Mouse (Mus musculus): ENCODE results near the gene Krt13. TPM values are rescaled to one million over a fixed set of nuclear protein-coding genes. Genes with fewer than 3 reads are reported as not detected.

The Krt13 gene
- polyA plus RNA-seq, 1 experiment from 2014 or later = not detected

- ATAC-seq (ENCODE audit: low FRiP score) (no peak), DNase-seq (ENCODE audit: low spot score, missing footprints) (no peak)
- H3K36me3 ChIP-seq (ENCODE audit: control insufficient read depth, insufficient read depth, low read length) = no peaks in the 10 kb centered on the region
- WGBS = 85% methylated on average over 7 of the region's 7 CpGs
- no peak overlapping the region for H3K4me3 ChIP-seq (ENCODE audit: low read depth, low read length)
- no peaks in the 10 kb centered on the region for H3K4me1 ChIP-seq (ENCODE audit: control insufficient read depth, insufficient read depth, low read length)
- no peak overlapping the region for H3K27ac ChIP-seq (ENCODE audit: low read depth, low read length)
- H3K9me3 ChIP-seq (ENCODE audit: control insufficient read depth, low read length) = no peaks in the 10 kb centered on the region
- H3K27me3 ChIP-seq (ENCODE audit: control insufficient read depth, insufficient read depth, low read length) = no peaks in the 10 kb centered on the region
- no peak overlapping the region for H3K9ac ChIP-seq (ENCODE audit: low read length)
- H3K4me2 ChIP-seq = no peak overlapping the region
Observed at GRCm38 (mm10) chr11:100124901-100125300, 3.5 kb upstream of the Krt13 start.

DNA sequence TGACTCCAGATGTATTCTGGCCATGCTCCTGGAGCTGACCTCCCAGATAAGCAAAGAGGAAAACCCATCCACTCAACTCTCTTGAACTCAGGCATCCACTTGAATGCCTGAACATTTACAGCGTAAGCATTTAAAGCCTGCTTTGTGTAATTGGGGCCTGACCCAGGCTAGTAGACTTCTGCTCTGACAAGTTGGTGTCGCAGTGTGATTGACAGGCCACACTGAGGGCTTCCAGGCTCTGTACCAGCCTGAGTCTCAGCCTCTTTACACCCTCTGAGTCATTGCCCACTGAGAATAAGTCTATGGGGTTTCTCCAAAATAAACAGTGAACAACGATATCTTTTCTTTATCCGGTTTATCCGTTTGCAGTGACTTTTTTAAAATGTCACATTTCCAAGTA is 1.0 kb downstream of the Krt13 start:
- DNase-seq (ENCODE audit: low spot score, missing footprints) = peak; percentile 21
- 91% methylated on average over 5 of the region's 5 CpGs for WGBS

DNA sequence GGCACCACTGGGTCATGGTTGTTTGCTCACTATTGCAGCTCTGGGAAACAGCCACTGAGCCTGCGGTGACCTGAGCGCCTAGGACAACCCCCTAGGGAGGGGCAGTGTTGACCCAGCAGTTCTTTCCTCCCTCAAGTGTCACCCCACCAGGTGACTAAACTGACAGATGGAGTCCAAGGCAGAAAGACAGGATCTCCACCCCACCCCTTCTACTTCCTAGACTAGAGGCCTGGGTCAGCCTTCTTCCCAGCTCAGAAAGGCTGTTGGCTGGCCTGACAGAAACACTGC is 7.7 kb downstream of the Krt13 start:
- Histone ChIP-seq H3K4me3 (ENCODE audit: low read depth, low read length) (no peak overlapping the region), H3K36me3 (ENCODE audit: control insufficient read depth, insufficient read depth, low read length) (no peaks in the 10 kb centered on the region), H3K9me3 (ENCODE audit: control insufficient read depth, low read length) (no peaks in the 10 kb centered on the region), H3K9ac (ENCODE audit: low read length) (no peak overlapping the region), H3K27me3 (ENCODE audit: control insufficient read depth, insufficient read depth, low read length) (no peaks in the 10 kb centered on the region), H3K4me1 (ENCODE audit: control insufficient read depth, insufficient read depth, low read length) (no peaks in the 10 kb centered on the region), H3K27ac (ENCODE audit: low read depth, low read length) (no peak overlapping the region), H3K4me2 (no peak overlapping the region)
- 64% methylated on average over 2 of the region's 2 CpGs for WGBS
- ATAC-seq (ENCODE audit: low FRiP score) = no peak
- no peak for DNase-seq (ENCODE audit: low spot score, missing footprints)

More for the DNA sequence above, 1.0 kb downstream of the Krt13 start:
- Histone ChIP-seq H3K27me3 (ENCODE audit: control insufficient read depth, insufficient read depth, low read length) (no peaks in the 10 kb centered on the region), H3K9ac (ENCODE audit: low read length) (no peak overlapping the region), H3K27ac (ENCODE audit: low read depth, low read length) (no peak overlapping the region), H3K36me3 (ENCODE audit: control insufficient read depth, insufficient read depth, low read length) (no peaks in the 10 kb centered on the region), H3K4me1 (ENCODE audit: control insufficient read depth, insufficient read depth, low read length) (no peaks in the 10 kb centered on the region), H3K4me2 (no peak overlapping the region), H3K9me3 (ENCODE audit: control insufficient read depth, low read length) (no peaks in the 10 kb centered on the region), H3K4me3 (ENCODE audit: low read depth, low read length) (no peak overlapping the region)
- ATAC-seq (ENCODE audit: low FRiP score) = no peak

DNA sequence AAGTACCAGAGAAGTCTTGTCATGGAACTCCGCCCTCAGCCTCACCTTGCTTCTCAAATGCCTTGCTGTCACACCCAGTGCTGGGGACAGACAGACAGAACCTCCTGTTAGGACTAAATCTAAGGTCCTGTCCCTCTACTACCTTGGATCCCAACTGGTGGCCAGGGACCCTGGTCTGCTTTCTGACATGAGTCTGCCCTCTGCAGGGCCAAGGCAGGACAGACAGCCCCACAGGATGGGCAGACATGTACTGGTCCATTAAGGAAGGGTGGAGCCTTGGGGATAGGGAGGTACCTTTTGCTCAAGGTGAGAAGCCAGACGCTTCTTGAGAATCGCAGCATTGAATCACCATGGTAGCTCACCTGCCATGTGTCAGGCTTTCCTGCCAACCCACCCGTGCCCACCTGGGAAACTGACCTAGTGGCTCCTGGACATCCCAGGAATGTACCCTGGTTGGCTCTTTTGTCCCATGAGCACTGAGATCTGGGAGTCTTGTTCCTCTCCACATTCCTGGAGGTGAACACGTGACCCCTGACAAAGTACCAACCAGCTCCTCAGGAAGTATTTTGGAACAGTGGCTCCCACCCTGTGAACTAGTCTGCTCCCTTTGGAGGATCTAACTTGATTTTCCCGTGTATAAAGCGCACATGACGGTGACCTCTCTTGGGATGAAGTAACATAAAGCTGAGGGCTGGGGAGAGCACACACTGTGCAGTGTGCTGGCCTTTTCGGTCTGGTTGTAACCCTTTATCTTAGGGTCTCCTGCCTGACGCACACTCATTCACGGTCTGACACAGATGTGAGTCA is 8.2 kb downstream of the Krt13 start:
- no peak for ATAC-seq (ENCODE audit: low FRiP score)
- Histone ChIP-seq H3K4me1 (ENCODE audit: control insufficient read depth, insufficient read depth, low read length) (no peaks in the 10 kb centered on the region), H3K36me3 (ENCODE audit: control insufficient read depth, insufficient read depth, low read length) (no peaks in the 10 kb centered on the region), H3K4me3 (ENCODE audit: low read depth, low read length) (no peak overlapping the region), H3K27ac (ENCODE audit: low read depth, low read length) (no peak overlapping the region), H3K9ac (ENCODE audit: low read length) (no peak overlapping the region), H3K9me3 (ENCODE audit: control insufficient read depth, low read length) (no peaks in the 10 kb centered on the region), H3K4me2 (no peak overlapping the region), H3K27me3 (ENCODE audit: control insufficient read depth, insufficient read depth, low read length) (no peaks in the 10 kb centered on the region)
- 86% methylated on average over 11 of the region's 11 CpGs for WGBS
- no peak for DNase-seq (ENCODE audit: low spot score, missing footprints)

DNA sequence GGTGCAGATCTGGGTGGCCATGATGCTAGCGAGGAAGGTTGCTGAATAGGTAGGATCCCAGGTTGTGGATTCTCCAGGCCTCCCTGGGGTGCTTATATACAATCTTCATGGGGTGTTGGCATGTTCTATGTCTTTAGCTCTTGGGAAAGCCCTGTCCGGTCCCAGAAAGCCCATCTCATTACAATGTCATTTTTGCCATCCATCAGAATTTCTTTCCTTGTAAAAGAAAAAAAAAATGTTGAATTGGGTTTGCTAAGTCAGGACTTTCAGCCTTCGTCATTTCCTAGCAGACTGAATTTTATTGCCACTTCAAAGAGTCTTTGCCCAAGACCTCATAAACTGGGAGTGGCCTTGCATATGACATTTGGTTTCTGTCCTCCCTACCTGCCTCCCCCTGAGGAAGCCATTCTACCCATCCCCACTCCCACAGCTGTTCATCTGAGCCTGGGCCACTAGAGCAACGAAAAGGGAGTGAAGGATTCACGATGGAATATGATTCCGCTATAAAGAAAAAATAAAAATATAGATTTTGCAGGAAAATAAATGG is 15.7 kb downstream of the Krt13 start, which contains the start of gene Krt36:
Gene Krt36 (minus strand): TSS at position 51 of the 547 bp plus-strand sequence.
- no peak for DNase-seq (ENCODE audit: low spot score, missing footprints)
- Histone ChIP-seq H3K4me2 (no peak within 1 kb of the TSS), H3K27me3 (ENCODE audit: control insufficient read depth, insufficient read depth, low read length) (no peaks in the 10 kb centered on the region), H3K4me3 (ENCODE audit: low read depth, low read length) (no peak within 1 kb of the TSS), H3K36me3 (ENCODE audit: control insufficient read depth, insufficient read depth, low read length) (no peaks in the 10 kb centered on the region), H3K4me1 (ENCODE audit: control insufficient read depth, insufficient read depth, low read length) (no peaks in the 10 kb centered on the region), H3K9ac (ENCODE audit: low read length) (no peak within 1 kb of the TSS), H3K27ac (ENCODE audit: low read depth, low read length) (no peak within 1 kb of the TSS), H3K9me3 (ENCODE audit: control insufficient read depth, low read length) (no peaks in the 10 kb centered on the region)
- WGBS = 90% methylated on average over 6 of the region's 6 CpGs
- no peak for ATAC-seq (ENCODE audit: low FRiP score)

- no peak overlapping the region for H3K9ac ChIP-seq (ENCODE audit: low read length)
- DNase-seq (ENCODE audit: low spot score, missing footprints) (no peak), ATAC-seq (ENCODE audit: low FRiP score) (no peak)
- H3K9me3 ChIP-seq (ENCODE audit: control insufficient read depth, low read length) = no peaks in the 10 kb centered on the region
- no peaks in the 10 kb centered on the region for H3K36me3 ChIP-seq (ENCODE audit: control insufficient read depth, insufficient read depth, low read length)
- WGBS = 69% methylated on average over 15 of the region's 15 CpGs
- peaks cover 2% of the 10 kb centered on the region; the same call in 1 of the 2 replicates for H3K4me1 ChIP-seq (ENCODE audit: control insufficient read depth, insufficient read depth, low read length)
- H3K27ac ChIP-seq (ENCODE audit: low read depth, low read length) = no peak overlapping the region
- no peak overlapping the region for H3K4me2 ChIP-seq
- H3K27me3 ChIP-seq (ENCODE audit: control insufficient read depth, insufficient read depth, low read length) = no peaks in the 10 kb centered on the region; the same call in 1 of the 2 replicates
- H3K4me3 ChIP-seq (ENCODE audit: low read depth, low read length) = no peak overlapping the region
Observed at GRCm38 (mm10) chr11:100102693-100103429, 18.5 kb downstream of the Krt13 start.

DNA sequence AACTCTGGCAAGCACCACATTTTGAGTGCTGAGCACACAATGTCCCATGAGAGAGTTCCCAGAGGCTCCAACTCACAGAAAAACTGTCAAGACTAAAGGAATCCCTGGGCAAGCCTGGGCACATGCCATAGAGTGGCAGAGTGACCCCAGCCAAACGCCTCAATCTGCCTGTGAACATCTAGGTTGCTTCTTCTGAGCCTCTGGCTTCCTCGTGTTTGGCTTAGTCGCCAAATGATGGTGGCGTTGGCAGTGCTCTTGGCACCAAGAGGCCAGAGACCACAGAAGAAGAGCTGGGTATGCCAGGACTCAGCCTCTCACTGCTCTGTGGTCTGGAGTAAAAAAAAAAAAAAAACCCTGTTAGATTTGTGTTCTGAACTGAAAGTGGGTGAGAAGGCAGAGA is 21.0 kb downstream of the Krt13 start:
- 92% methylated on average over 4 of the region's 4 CpGs for WGBS
- Histone ChIP-seq H3K27me3 (ENCODE audit: control insufficient read depth, insufficient read depth, low read length) (no peaks in the 10 kb centered on the region; the same call in 1 of the 2 replicates), H3K36me3 (ENCODE audit: control insufficient read depth, insufficient read depth, low read length) (no peaks in the 10 kb centered on the region), H3K9me3 (ENCODE audit: control insufficient read depth, low read length) (no peaks in the 10 kb centered on the region), H3K27ac (ENCODE audit: low read depth, low read length) (no peak overlapping the region), H3K4me2 (no peak overlapping the region), H3K4me3 (ENCODE audit: low read depth, low read length) (no peak overlapping the region), H3K4me1 (ENCODE audit: control insufficient read depth, insufficient read depth, low read length) (peaks cover 4% of the 10 kb centered on the region; the same call in 1 of the 2 replicates), H3K9ac (ENCODE audit: low read length) (no peak overlapping the region)
- DNase-seq (ENCODE audit: low spot score, missing footprints) (no peak), ATAC-seq (ENCODE audit: low FRiP score) (no peak)

DNA sequence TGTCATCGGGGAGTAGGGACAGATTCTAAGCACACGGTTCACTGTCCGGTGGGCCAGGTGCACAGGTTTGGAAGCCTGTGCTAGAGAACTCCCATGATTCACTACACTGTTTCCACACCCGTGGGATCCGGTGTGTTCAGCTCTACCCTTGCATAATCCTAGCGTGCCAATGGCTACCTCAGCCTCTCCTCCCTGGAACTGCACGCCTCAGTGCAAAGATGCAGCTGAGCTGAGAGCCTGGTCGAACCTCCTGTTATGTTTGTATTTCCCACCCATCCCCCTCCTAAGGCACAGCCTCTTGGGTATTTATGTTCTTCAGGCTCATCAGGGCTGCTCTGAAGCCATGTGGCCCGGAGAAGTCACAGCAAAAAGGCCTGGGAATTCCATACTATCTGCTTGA is 23.5 kb downstream of the Krt13 start:
- 71% methylated on average over 9 of the region's 9 CpGs for WGBS
- no peak overlapping the region for H3K9ac ChIP-seq (ENCODE audit: low read length)

GRCm38 (mm10) chr11:100096141-100096540 is 25.2 kb downstream of the Krt13 start, which contains the start of gene Krt35:
Gene Krt35 (minus strand): TSS chr11:100096241.
- ATAC-seq (ENCODE audit: low FRiP score) (no peak), DNase-seq (ENCODE audit: low spot score, missing footprints) (no peak)
- H3K27ac ChIP-seq (ENCODE audit: low read depth, low read length) = no peak within 1 kb of the TSS
- no peak within 1 kb of the TSS for H3K4me2 ChIP-seq
- H3K9ac ChIP-seq (ENCODE audit: low read length) = no peak within 1 kb of the TSS
- H3K27me3 ChIP-seq (ENCODE audit: control insufficient read depth, insufficient read depth, low read length) = no peaks in the 10 kb centered on the region; the same call in 1 of the 2 replicates
- no peaks in the 10 kb centered on the region for H3K36me3 ChIP-seq (ENCODE audit: control insufficient read depth, insufficient read depth, low read length)
- H3K4me1 ChIP-seq (ENCODE audit: control insufficient read depth, insufficient read depth, low read length) = peaks cover 4% of the 10 kb centered on the region; the same call in 1 of the 2 replicates
- H3K9me3 ChIP-seq (ENCODE audit: control insufficient read depth, low read length) = no peaks in the 10 kb centered on the region
- 92% methylated on average over 9 of the region's 9 CpGs for WGBS
- H3K4me3 ChIP-seq (ENCODE audit: low read depth, low read length) = no peak within 1 kb of the TSS

More for the DNA sequence above, 23.5 kb downstream of the Krt13 start:
- no peaks in the 10 kb centered on the region for H3K36me3 ChIP-seq (ENCODE audit: control insufficient read depth, insufficient read depth, low read length)
- H3K27ac ChIP-seq (ENCODE audit: low read depth, low read length) = no peak overlapping the region
- DNase-seq (ENCODE audit: low spot score, missing footprints) (no peak), ATAC-seq (ENCODE audit: low FRiP score) (no peak)
- H3K9me3 ChIP-seq (ENCODE audit: control insufficient read depth, low read length) = no peaks in the 10 kb centered on the region
- no peaks in the 10 kb centered on the region; the same call in 1 of the 2 replicates for H3K27me3 ChIP-seq (ENCODE audit: control insufficient read depth, insufficient read depth, low read length)
- H3K4me2 ChIP-seq = no peak overlapping the region
- peaks cover 4% of the 10 kb centered on the region; the same call in 1 of the 2 replicates for H3K4me1 ChIP-seq (ENCODE audit: control insufficient read depth, insufficient read depth, low read length)
- no peak overlapping the region for H3K4me3 ChIP-seq (ENCODE audit: low read depth, low read length)
